Mouse (Mus musculus) liver, postnatal 0 days (tissue): ENCODE measurements around the gene Gm15446.

Experiments
- CTCF ChIP-seq: sonication (generic); IDR thresholded peaks from 2 replicates; pipeline ENCODE4 v1.5.1; 2016; ENCODE audit warnings: antibody characterized with exemption, low read depth
- EP300 ChIP-seq: IDR thresholded peaks from 2 replicates; pipeline ENCODE4 v1.6.1; 2016; ENCODE audit warnings: antibody characterized with exemption, low read depth, mild to moderate bottlenecking

- TF ChIP-seq CTCF, result no peak
- no peak for TF ChIP-seq EP300
These were observed 27.1 kb downstream of the Gm15446 start for GRCm38 (mm10) chr5:109950281-109950680.
